Mouse (Mus musculus) heart, embryonic 14.5 days (tissue): ENCODE results near the gene Fgf9. TPM values are rescaled to one million over a fixed set of nuclear protein-coding genes. Genes with fewer than 3 reads are reported as not detected.

Experiments
- ATAC-seq: fragments of 200-750 bp; cut with Nextera tagmentation; 2 replicates; pipeline ENCODE4 v1.8.0; 2017; ENCODE audit warnings: low read depth, moderate TSS enrichment; ENCODE audit not compliant: insufficient number of reproducible peaks, insufficient read depth, low FRiP score
- H3K27ac ChIP-seq, 2 experiments: fragments of 200-500 bp in 1 of 2; fragments of 300-500 bp in 1 of 2; sonication (generic) in 1 of 2; replicated peaks in 1 of 2; 2 replicates each; pipeline ENCODE4 v1.5.1; 2012 to 2014; ENCODE audit warnings: low read depth in 2 of 2, low read length in 2 of 2, control low read depth in 1 of 2, mild to moderate bottlenecking in 1 of 2, mixed read lengths in 1 of 2; ENCODE audit not compliant: control insufficient read depth in 1 of 2, insufficient read depth in 1 of 2
- H3K27me3 ChIP-seq: fragments of 300-500 bp; sonication (generic); 2 replicates; pipeline ENCODE4 v1.6.1; 2014; ENCODE audit warnings: mild to moderate bottlenecking, low read length, control low read depth; ENCODE audit not compliant: control insufficient read depth, insufficient read depth
- H3K36me3 ChIP-seq: fragments of 300-500 bp; sonication (generic); 2 replicates; pipeline ENCODE4 v1.6.1; 2014; ENCODE audit warnings: mild to moderate bottlenecking, control low read depth, low read length, mixed read lengths; ENCODE audit not compliant: control insufficient read depth, insufficient read depth
- H3K4me1 ChIP-seq, 2 experiments: fragments of 200-500 bp in 1 of 2; fragments of 300-500 bp in 1 of 2; sonication (generic) in 1 of 2; 2 replicates each; pipeline ENCODE4 v1.6.1; 2012 to 2014; ENCODE audit warnings: low read length in 2 of 2, control low read depth in 1 of 2, mixed read lengths in 1 of 2; ENCODE audit not compliant: control insufficient read depth in 2 of 2, insufficient read depth in 2 of 2
- H3K4me2 ChIP-seq: fragments of 300-500 bp; sonication (generic); 2 replicates; pipeline ENCODE4 v1.6.1; 2014; ENCODE audit warnings: mild to moderate bottlenecking, low read length
- H3K4me3 ChIP-seq, 2 experiments: fragments of 200-500 bp in 1 of 2; fragments of 300-500 bp in 1 of 2; sonication (generic) in 1 of 2; 2 replicates each; pipeline ENCODE4 v1.5.1; 2012 to 2014; ENCODE audit warnings: low read length in 2 of 2, mild to moderate bottlenecking in 2 of 2, control low read depth in 1 of 2, low read depth in 1 of 2, moderate library complexity in 1 of 2; ENCODE audit not compliant: control insufficient read depth in 1 of 2, insufficient read depth in 1 of 2
- H3K9ac ChIP-seq: fragments of 300-500 bp; sonication (generic); 2 replicates; pipeline ENCODE4 v1.6.1; 2014; ENCODE audit warnings: mild to moderate bottlenecking, low read length
- H3K9me3 ChIP-seq: fragments of 300-500 bp; sonication (generic); 2 replicates; pipeline ENCODE4 v1.6.1; 2016; ENCODE audit warnings: low read length, control low read depth; ENCODE audit not compliant: control insufficient read depth
- WGBS: fragments of 180-500 bp; shearing (Covaris S2); extraction: QIAGEN DNeasy Blood & Tissue Kit; methylation state at CpG from one replicate; pipeline ENCODE4 v1.1.7; 2014; 5-methylcytosine and 5-hydroxymethylcytosine counted together
- polyA plus RNA-seq: library from polyadenylated mRNA; unstranded; fragments of >200 nt; fragmentation: Nextera tagmentation; extraction: Ambion mirVana; gene quantifications from 2 replicates; pipeline ENCODE4 v1.2.1, GENCODE M21; 2014

The Fgf9 gene
- polyA plus RNA-seq: 8.3 and 8.4 TPM in 2 replicates

DNA sequence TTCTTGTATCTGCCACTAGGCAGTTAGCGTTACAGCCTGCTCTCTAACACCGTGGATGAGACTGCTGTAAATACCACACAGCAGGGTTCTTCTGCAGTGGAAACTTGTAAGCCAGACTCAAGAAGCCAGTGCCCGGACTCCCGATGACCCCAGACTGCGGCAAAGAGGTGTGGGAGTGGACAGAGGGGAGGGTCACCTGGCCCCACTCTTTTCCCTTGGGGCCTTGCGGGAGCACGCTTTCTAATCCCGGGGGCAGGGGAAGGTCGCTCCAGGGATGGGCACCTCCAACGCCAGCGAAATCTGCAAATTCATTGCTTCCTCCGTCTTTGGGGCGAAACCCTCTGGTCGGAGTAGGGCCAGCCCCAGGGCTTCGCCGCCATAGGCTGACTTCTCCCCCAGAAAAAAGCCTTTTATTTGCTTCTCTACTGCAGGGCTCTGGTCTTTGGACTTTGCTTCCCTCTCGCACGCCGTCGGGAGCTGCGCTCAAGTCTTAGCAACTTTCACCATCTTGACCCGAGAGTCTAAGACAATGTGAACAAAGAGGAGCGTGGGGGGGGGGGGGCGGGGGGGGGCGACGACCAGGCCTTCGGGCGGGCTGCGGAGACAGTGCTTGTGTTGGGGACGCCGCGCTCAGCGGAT is at the start of gene Fgf9:
TSS of gene Fgf9 (plus strand) at position 67 of the 639 bp plus-strand sequence.
- Histone ChIP-seq H3K4me1 (peaks cover 0 to 13% of the 10 kb centered on the region in 2 experiments; a peak in 2 of 4 replicates), H3K9me3 (no peaks in the 10 kb centered on the region), H3K4me3 (peak within 1 kb of the TSS; percentile 70 to 72), H3K9ac (peak within 1 kb of the TSS; percentile 87), H3K27me3 (peaks cover 13% of the 10 kb centered on the region), H3K27ac (peak within 1 kb of the TSS; percentile 60 to 84), H3K36me3 (no peaks in the 10 kb centered on the region), H3K4me2 (peak within 1 kb of the TSS; percentile 91)
- WGBS: under 1% methylated on average over 29 of the region's 33 CpGs
- no peak for ATAC-seq

DNA sequence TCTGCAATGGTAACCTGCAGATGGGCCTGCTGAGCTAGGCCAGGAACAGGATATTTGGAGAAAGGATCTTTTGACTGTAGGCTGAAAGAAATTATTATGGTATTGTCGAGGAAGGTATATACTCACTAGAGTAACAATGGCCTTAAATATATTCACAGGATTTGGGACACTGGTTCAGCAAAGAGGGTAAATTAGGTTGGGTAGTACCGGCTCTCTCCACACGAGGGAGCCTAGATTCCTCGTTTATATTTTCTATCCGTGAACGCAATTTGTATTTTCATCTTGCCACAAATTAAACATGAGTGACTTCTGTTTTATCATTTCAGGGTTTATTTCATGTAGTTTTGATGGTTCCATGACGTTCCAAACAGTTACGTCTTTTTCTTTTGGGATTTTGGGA is 35.8 kb upstream of the Fgf9 start:
- Histone ChIP-seq H3K4me3 (no peak overlapping the region), H3K4me1 (no peaks in the 10 kb centered on the region), H3K36me3 (no peaks in the 10 kb centered on the region), H3K27ac (no peak overlapping the region), H3K4me2 (no peak overlapping the region), H3K27me3 (no peaks in the 10 kb centered on the region), H3K9me3 (no peaks in the 10 kb centered on the region), H3K9ac (no peak overlapping the region)
- no peak for ATAC-seq
- 7% methylated on average over 8 of the region's 8 CpGs for WGBS

DNA sequence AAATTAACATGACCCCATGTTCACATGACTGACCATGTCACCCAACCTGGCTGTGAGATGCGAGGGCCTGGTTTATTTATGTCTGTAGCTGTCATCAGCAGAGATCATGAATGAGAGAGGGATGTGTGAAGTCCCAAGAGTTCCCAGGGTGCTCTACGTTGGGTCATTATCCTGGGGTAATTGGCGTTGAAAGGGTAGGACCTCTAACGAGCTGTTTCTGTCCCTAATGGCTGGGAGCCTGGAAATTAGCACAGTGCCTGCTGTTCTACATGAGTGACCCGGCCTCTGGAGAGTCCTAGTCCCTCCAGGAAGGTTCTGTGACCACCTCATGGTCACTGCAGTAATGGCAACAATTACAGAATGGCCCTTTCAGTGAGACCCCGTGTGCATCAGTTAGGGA is 34.2 kb upstream of the Fgf9 start:
- no peaks in the 10 kb centered on the region for H3K9me3 ChIP-seq
- no peaks in the 10 kb centered on the region for H3K27me3 ChIP-seq
- no peak overlapping the region for H3K27ac ChIP-seq
- H3K9ac ChIP-seq: no peak overlapping the region
- no peaks in the 10 kb centered on the region for H3K4me1 ChIP-seq
- no peak for ATAC-seq
- no peaks in the 10 kb centered on the region for H3K36me3 ChIP-seq
- H3K4me3 ChIP-seq: no peak overlapping the region
- H3K4me2 ChIP-seq: no peak overlapping the region
- 38% methylated on average over 6 of the region's 6 CpGs for WGBS

DNA sequence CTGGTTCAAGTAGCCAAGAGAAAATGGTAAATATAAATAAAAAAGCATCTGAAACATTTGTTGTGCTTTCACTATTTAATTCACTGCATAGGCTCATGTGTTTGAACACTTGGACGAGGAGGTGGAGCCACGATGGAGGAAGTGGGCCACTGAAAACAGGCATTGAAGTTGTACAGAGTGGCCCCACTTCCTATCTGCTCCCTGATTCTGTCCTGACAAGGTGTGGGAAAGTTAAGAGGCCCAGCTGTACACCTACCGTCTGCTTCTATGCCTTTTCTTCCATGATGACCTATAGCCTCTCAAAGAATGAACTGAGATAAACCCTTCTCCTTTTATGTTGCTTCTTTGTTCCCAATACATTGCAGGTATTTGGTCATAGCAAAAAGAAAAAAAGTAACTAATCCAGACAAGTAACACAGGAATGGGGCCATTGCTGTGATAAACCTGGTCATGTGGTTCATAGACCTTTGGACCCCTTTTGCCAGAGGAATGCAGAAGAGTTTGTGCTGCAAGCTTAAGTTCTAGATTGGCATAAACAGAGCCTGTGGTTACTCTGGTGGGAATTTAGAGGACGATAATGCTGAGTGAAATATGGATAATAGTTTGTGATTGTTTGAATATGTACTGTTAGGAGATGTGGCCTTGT is 23.6 kb upstream of the Fgf9 start:
- no peak overlapping the region for H3K4me3 ChIP-seq
- WGBS: 71% methylated on average over 4 of the region's 4 CpGs
- H3K27ac ChIP-seq: no peak overlapping the region
- H3K27me3 ChIP-seq: no peaks in the 10 kb centered on the region
- H3K4me1 ChIP-seq: no peaks in the 10 kb centered on the region
- H3K9ac ChIP-seq: no peak overlapping the region
- no peak for ATAC-seq
- H3K36me3 ChIP-seq: no peaks in the 10 kb centered on the region
- no peaks in the 10 kb centered on the region for H3K9me3 ChIP-seq
- no peak overlapping the region for H3K4me2 ChIP-seq

DNA sequence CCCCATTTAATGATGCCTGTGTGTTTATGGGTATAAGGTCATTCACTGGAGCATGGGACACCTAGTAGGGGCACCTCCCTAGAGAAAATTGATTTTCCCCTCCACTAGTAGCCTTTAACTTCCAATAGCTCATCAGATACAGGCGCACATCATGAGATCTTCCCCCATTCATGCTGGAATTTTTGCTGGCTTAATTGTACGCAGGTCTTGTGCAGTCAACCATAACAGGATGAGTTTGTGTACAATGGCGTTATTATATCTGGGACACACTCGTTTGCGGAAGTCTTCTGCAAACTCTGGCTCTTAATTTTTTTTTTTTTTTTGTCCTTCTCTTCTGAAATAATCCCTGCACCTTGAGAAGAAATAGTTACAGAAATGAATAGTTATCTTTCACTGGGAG is 19.7 kb upstream of the Fgf9 start:
- no peaks in the 10 kb centered on the region for H3K4me1 ChIP-seq
- no peaks in the 10 kb centered on the region for H3K27me3 ChIP-seq
- no peak for ATAC-seq
- H3K9me3 ChIP-seq: no peaks in the 10 kb centered on the region
- WGBS: 88% methylated on average over 5 of the region's 5 CpGs
- H3K36me3 ChIP-seq: no peaks in the 10 kb centered on the region
- no peak overlapping the region for H3K27ac ChIP-seq
- no peak overlapping the region for H3K9ac ChIP-seq
- H3K4me3 ChIP-seq: no peak overlapping the region
- no peak overlapping the region for H3K4me2 ChIP-seq

DNA sequence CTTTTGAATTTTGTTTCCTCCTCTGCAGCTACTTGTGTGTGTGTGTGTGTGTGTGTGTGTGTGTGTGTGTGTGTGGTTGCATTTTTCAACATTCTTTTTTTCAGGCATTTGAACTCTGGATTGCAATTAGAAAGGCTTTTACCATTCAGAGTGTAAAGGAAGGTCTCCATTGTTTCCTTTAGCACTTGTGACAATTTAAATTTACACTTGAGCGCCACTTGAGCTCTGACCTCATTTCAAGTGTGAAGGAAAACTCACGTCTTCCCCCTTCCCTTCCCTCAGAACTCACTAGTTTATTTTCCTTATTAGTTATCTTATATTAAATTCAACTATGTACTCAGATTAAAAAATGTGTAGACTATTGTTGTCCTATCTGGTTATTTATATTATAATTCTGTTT is 2.8 kb upstream of the Fgf9 start:
- no peaks in the 10 kb centered on the region for H3K36me3 ChIP-seq
- WGBS: 58% methylated on average over 2 of the region's 2 CpGs
- peaks cover 0 to 5% of the 10 kb centered on the region in 2 experiments; a peak in 2 of 4 replicates for H3K4me1 ChIP-seq
- no peaks in the 10 kb centered on the region for H3K9me3 ChIP-seq
- no peak overlapping the region for H3K4me3 ChIP-seq
- no peak for ATAC-seq
- peaks cover 7% of the 10 kb centered on the region; the same call in 1 of the 2 replicates for H3K27me3 ChIP-seq
- no peak overlapping the region for H3K9ac ChIP-seq
- no peak overlapping the region for H3K27ac ChIP-seq
- no peak overlapping the region for H3K4me2 ChIP-seq

DNA sequence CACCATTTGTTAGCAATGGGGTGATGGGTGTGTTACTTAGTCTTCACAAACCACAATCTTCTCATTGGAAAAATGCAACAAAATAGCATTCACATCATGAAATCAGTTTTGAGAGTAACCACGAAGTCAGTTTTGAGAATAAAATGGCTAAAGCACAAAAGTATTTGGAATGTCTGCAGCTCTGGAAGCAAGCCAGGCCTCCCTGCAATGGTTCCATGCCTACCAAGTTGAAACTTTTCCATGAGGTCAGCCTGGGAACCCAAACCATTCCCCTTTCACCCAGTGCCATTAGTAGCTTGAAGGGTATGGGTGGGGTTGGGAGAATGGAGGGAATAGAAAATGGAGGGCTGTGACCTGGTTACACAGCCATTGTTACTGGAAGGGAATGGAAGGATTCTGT is 1.7 kb upstream of the Fgf9 start:
- 63% methylated on average over 1 of the region's 1 CpGs for WGBS
- no peak for ATAC-seq

More for the DNA sequence above, 1.7 kb upstream of the Fgf9 start:
- no peak overlapping the region for H3K9ac ChIP-seq
- H3K4me3 ChIP-seq: no peak overlapping the region
- peaks cover 0 to 5% of the 10 kb centered on the region in 2 experiments; a peak in 2 of 4 replicates for H3K4me1 ChIP-seq
- H3K36me3 ChIP-seq: no peaks in the 10 kb centered on the region
- H3K4me2 ChIP-seq: no peak overlapping the region
- H3K9me3 ChIP-seq: no peaks in the 10 kb centered on the region
- peaks cover 10% of the 10 kb centered on the region for H3K27me3 ChIP-seq
- no peak overlapping the region for H3K27ac ChIP-seq
